Mouse (Mus musculus) ES-Bruce4 (cell line): ENCODE data around the gene Dctn3. TPM values are rescaled to one million over a fixed set of nuclear protein-coding genes. Genes with fewer than 3 reads are reported as not detected.
"Not testable (repeated sequence)": the region's sequence is repeated elsewhere in the genome, so short reads cannot be mapped to it uniquely, and the experiment has no call there.

Source experiments
- H3K27ac ChIP-seq: 2 replicates; pipeline ENCODE4 v1.5.1; 2012; ENCODE audit warnings: low read length, inconsistent platforms; ENCODE audit not compliant: insufficient read depth
- H3K27me3 ChIP-seq: 2 replicates; pipeline ENCODE4 v1.6.1; 2012; ENCODE audit warnings: mild to moderate bottlenecking, low read length, inconsistent platforms; ENCODE audit not compliant: control insufficient read depth, poor library complexity, insufficient read depth, severe bottlenecking
- H3K36me3 ChIP-seq: 2 replicates; pipeline ENCODE4 v1.6.1; 2012; ENCODE audit warnings: inconsistent platforms, mild to moderate bottlenecking, low read length, moderate library complexity; ENCODE audit not compliant: control insufficient read depth, poor library complexity, insufficient read depth, severe bottlenecking
- H3K4me1 ChIP-seq: one replicate; pipeline ENCODE4 v1.8.1; 2011; ENCODE audit warnings: low read length; ENCODE audit not compliant: control insufficient read depth, insufficient read depth
- H3K4me3 ChIP-seq: 2 replicates; pipeline ENCODE4 v1.5.1; 2011; ENCODE audit warnings: low read depth, mild to moderate bottlenecking, low read length
- H3K9ac ChIP-seq: 2 replicates; pipeline ENCODE4 v1.6.1; 2012; ENCODE audit warnings: low read depth, mild to moderate bottlenecking, inconsistent platforms; ENCODE audit not compliant: poor library complexity, severe bottlenecking
- H3K9me3 ChIP-seq: replicated peaks from 2 replicates; pipeline ENCODE4 v1.6.1; 2012; ENCODE audit warnings: mild to moderate bottlenecking, low read length, inconsistent platforms; ENCODE audit not compliant: control insufficient read depth, poor library complexity, insufficient read depth, severe bottlenecking
- CTCF ChIP-seq: IDR thresholded peaks from one replicate; pipeline ENCODE4 v1.8.1; 2011; ENCODE audit warnings: low read depth, low read length
- polyA plus RNA-seq: library from polyadenylated mRNA; stranded (reverse); fragments of >200 nt; gene quantifications from 2 replicates; pipeline ENCODE4 v1.2.4, GENCODE M21; 2011; ENCODE audit warnings: low read depth; ENCODE audit not compliant: missing spikeins, insufficient read depth, insufficient read length

Gene Dctn3
- polyA plus RNA-seq, 1 experiment, result 65.1 TPM

GRCm38 (mm10) chr4:41696930-41697841 lies 25.8 kb downstream of the Dctn3 start, which contains the start of gene Cntfr:
Cntfr (minus strand) TSS chr4:41697089.
- not testable (repeated sequence) for H3K36me3 ChIP-seq, H3K27ac ChIP-seq, H3K9me3 ChIP-seq, H3K4me1 ChIP-seq, H3K9ac ChIP-seq, H3K27me3 ChIP-seq
- peak within 1 kb of the TSS; percentile 38 for H3K4me3 ChIP-seq
- TF ChIP-seq CTCF, result peak; percentile 65

DNA sequence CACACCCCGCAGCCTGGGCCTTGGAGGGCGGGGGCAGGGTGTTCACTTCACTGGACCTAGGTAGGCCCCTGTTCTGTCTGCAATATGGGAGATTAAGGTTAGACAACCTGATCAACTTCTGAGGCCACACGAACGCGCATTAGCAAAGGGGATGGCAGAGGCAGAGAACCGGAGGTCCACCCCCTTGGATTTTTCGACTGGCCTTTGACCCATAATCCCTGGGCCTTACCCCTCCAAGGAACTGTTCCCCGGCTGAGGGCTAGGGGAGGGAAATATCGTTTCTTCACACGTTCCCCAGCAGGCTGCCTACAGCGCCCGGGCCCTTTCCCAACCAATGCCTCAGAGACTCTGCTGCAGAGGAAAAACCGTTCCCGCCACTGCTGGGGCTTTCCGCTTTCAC lies 26.5 kb downstream of the Dctn3 start:
- H3K27ac ChIP-seq, H3K9ac ChIP-seq, H3K27me3 ChIP-seq, H3K36me3 ChIP-seq, H3K4me3 ChIP-seq, H3K4me1 ChIP-seq, H3K9me3 ChIP-seq: not testable (repeated sequence)

- H3K36me3 ChIP-seq, H3K4me1 ChIP-seq, H3K9ac ChIP-seq, H3K27ac ChIP-seq, H3K27me3 ChIP-seq, H3K9me3 ChIP-seq: not testable (repeated sequence)
- peak overlapping the region; percentile 38 for H3K4me3 ChIP-seq
Measured at GRCm38 (mm10) chr4:41695800-41696199, 27.2 kb downstream of the Dctn3 start.

GRCm38 (mm10) chr4:41693511-41693910 lies 29.5 kb downstream of the Dctn3 start:
- H3K4me1 ChIP-seq, H3K4me3 ChIP-seq, H3K9ac ChIP-seq, H3K27ac ChIP-seq, H3K9me3 ChIP-seq, H3K36me3 ChIP-seq, H3K27me3 ChIP-seq: not testable (repeated sequence)

DNA sequence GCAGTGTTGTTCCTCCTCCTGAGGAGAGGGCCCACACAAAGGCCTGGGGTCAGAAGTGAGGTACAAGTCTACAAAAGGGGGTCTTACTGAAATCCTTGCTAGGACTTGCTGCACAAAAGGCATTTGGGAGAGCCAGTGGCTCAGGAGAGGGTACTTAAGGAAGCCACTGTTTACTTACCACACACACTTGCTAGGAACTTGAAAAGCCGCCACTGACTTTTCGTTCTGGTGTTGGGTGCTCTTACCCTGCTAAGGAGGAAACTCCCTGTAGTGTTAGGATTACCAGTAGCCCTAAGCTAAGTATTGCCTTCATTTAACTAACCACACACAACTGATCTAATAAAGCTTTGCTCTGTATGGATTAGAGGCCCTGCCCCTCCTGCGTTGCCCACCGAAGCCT lies 33.0 kb downstream of the Dctn3 start:
- not testable (repeated sequence) for H3K9me3 ChIP-seq, H3K27me3 ChIP-seq, H3K4me1 ChIP-seq, H3K36me3 ChIP-seq, H3K4me3 ChIP-seq, H3K9ac ChIP-seq, H3K27ac ChIP-seq

- not testable (repeated sequence) for H3K9ac ChIP-seq, H3K36me3 ChIP-seq, H3K4me1 ChIP-seq, H3K27ac ChIP-seq, H3K27me3 ChIP-seq, H3K9me3 ChIP-seq, H3K4me3 ChIP-seq
Measured at GRCm38 (mm10) chr4:41688562-41688961, 34.4 kb downstream of the Dctn3 start.

DNA sequence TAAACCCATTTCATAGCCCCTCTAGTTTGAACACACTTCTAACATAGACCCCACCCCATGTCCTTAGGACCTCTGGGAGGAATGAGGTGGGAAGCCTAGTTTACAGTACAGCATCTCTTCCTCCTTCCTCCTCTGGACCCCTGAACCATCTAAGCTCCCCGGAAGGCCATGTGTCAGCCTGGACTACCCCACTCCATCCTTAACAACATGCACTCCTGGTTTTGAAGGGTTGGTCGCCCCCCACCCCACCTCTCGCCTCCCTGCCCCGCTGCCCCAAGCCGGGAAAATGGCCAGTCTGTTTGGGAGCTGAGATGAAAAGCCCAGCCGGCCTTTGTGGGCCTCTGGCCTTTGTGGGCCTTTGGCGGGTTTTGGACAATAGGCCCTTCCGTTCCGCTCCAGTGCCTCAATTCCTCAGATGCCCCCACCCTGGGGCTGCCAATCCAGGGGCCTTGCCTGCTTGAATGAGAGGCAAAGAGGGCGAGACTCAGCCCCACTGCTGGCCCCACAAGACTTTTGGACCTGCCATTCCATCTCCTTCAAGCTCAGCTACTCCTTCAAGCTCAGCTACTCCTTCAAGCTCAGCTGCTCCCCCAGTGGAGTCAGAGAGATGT lies 37.0 kb downstream of the Dctn3 start:
- H3K27me3 ChIP-seq, H3K4me1 ChIP-seq, H3K27ac ChIP-seq, H3K36me3 ChIP-seq, H3K9me3 ChIP-seq, H3K9ac ChIP-seq, H3K4me3 ChIP-seq: not testable (repeated sequence)

DNA sequence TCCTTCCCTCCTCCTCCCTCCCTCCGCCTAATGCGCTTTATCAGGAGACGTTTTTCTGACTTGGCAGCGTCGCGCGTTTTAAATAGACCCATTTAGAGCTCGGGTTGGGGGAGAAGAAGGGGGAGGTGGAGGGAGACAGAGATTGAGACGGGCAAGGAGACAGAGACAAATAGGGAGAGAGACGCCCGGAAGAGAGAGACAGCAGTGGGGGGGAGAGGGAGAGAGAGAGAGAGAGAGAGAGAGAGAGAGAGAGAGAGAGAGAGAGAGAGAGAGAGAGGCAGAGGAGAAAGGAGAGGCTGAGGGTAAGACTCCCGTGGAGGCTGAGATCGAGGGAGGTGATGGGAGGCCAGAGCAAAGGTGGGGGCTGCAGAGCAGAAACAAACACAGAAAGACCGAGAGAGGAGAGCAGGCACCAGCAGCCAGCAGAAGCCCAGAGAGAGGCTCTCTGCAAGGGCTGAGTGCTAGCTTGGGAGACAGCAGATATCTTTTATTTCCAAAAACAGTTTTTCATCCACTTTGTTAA lies 38.0 kb downstream of the Dctn3 start:
- not testable (repeated sequence) for H3K4me3 ChIP-seq, H3K4me1 ChIP-seq, H3K27me3 ChIP-seq, H3K9ac ChIP-seq, H3K9me3 ChIP-seq, H3K27ac ChIP-seq, H3K36me3 ChIP-seq

- not testable (repeated sequence) for H3K27ac ChIP-seq, H3K4me1 ChIP-seq, H3K27me3 ChIP-seq, H3K9me3 ChIP-seq, H3K36me3 ChIP-seq, H3K4me3 ChIP-seq, H3K9ac ChIP-seq
Measured at GRCm38 (mm10) chr4:41684131-41684930, 38.6 kb downstream of the Dctn3 start.
